Mouse (Mus musculus): Measurements from ENCODE around the gene Bank1. TPM values are rescaled to one million over a fixed set of nuclear protein-coding genes. Genes with fewer than 3 reads are reported as not detected.

Bank1 gene
- 1.1 and 1.6 TPM in 2 replicates for polyA plus RNA-seq (2015; fragmentation: Nextera tagmentation; extraction: Ambion mirVana)

GRCm38 (mm10) chr3:136325783-136326182 is at the start of gene Bank1:
Bank1 (minus strand) TSS chr3:136326066.

Data from urinary bladder, postnatal 0 days (tissue).